Mouse (Mus musculus) testis, adult 2 months (tissue): ENCODE data around the gene St8sia6.

ENCODE experiments used
- CTCF ChIP-seq: fragments of 200-500 bp; IDR thresholded peaks from 2 replicates; pipeline ENCODE4 v1.5.1; 2012; ENCODE audit warnings: low read depth, mild to moderate bottlenecking, inconsistent platforms, low read length, moderate library complexity; ENCODE audit not compliant: control insufficient read depth, insufficient read depth, insufficient replicate concordance
- POLR2A ChIP-seq: fragments of 200-500 bp; IDR thresholded peaks from 2 replicates; pipeline ENCODE4 v1.6.1; 2012; ENCODE audit warnings: low read depth, mild to moderate bottlenecking, inconsistent platforms, low read length, moderate library complexity; ENCODE audit not compliant: control insufficient read depth

GRCm38 (mm10) chr2:13757412-13757811, 36.5 kb downstream of the St8sia6 start:
- no peak for TF ChIP-seq CTCF
- no peak for TF ChIP-seq POLR2A
